Mouse (Mus musculus): ENCODE measurements around the gene Tex16. TPM values are rescaled to one million over a fixed set of nuclear protein-coding genes. Genes with fewer than 3 reads are reported as not detected.

The Tex16 gene
- 0.08 and 0.30 TPM in 2 replicates for polyA plus RNA-seq (2015; fragmentation: Nextera tagmentation; extraction: Ambion mirVana)

DNA sequence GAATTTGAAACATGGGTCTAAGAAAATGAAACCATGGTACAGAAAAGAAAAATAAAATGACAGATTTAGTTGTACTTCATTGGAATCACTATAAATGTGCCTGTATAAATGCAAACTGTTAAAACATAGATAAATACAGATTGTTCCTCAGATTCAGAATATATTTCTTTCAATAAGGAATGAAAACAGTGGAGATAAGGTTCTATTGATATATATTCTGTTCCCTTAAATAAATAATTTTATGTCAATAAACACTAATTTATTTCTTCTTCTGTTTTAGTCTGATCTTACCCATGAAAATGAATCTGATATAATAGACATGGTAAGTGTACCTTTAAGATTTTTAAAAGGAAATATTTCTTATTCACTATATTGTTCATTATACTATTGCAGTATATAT, at the start of gene Tex16:
Gene Tex16, plus strand, starts transcription at position 301 of the 400 bp plus-strand sequence.
- H3K9ac ChIP-seq (ENCODE audit: low read depth, low read length) = no peak within 1 kb of the TSS
- no peaks in the 10 kb centered on the region for H3K4me1 ChIP-seq (ENCODE audit: control insufficient read depth, insufficient read depth, low read depth, low read length)
- H3K27ac ChIP-seq (ENCODE audit: low read depth, low read length) = no peak within 1 kb of the TSS
- H3K36me3 ChIP-seq (ENCODE audit: control insufficient read depth, insufficient read depth, low read length) = no peaks in the 10 kb centered on the region
- no peaks in the 10 kb centered on the region for H3K9me3 ChIP-seq (ENCODE audit: control insufficient read depth, low read length)
- H3K4me3 ChIP-seq (ENCODE audit: low read length) = no peak within 1 kb of the TSS
- no peak within 1 kb of the TSS for H3K4me2 ChIP-seq (ENCODE audit: low read length)
- ATAC-seq = no peak
- H3K27me3 ChIP-seq (replicated peaks; ENCODE audit: control insufficient read depth, insufficient read depth, low read length) = no peaks in the 10 kb centered on the region

DNA sequence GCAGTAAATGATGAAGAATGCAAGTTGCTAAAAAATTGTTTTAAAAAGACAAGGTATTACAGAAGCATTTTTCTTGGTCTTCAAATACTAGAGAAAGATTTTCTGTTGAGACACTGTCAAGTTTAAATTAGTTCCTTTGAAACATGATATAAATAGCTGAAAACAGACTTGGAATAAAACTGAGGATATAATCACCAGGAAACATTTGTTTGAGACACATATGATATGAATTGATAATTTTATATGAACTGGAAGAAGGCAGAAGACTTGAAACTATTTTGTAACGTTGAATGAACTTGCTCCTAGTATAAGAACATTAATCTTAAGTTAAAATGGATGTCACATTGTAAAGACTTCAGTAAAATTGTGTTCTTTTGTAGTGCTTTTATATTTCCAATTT, 11.1 kb upstream of the Tex16 start:
- no peaks in the 10 kb centered on the region for H3K36me3 ChIP-seq (ENCODE audit: control insufficient read depth, insufficient read depth, low read length)
- ATAC-seq = no peak
- no peak overlapping the region for H3K9ac ChIP-seq (ENCODE audit: low read depth, low read length)
- H3K4me2 ChIP-seq (ENCODE audit: low read length) = no peak overlapping the region
- no peaks in the 10 kb centered on the region for H3K9me3 ChIP-seq (ENCODE audit: control insufficient read depth, low read length)
- 42% methylated on average over 1 of the region's 1 CpGs for WGBS
- no peak overlapping the region for H3K4me3 ChIP-seq (ENCODE audit: low read length)
- H3K27ac ChIP-seq (ENCODE audit: low read depth, low read length) = no peak overlapping the region
- H3K4me1 ChIP-seq (ENCODE audit: control insufficient read depth, insufficient read depth, low read depth, low read length) = no peaks in the 10 kb centered on the region
- no peaks in the 10 kb centered on the region for H3K27me3 ChIP-seq (replicated peaks; ENCODE audit: control insufficient read depth, insufficient read depth, low read length)

Other genes with a start within 250 kb of the Tex16 start
- gene Gm45194, start 119.6 kb upstream of the Tex16 start, polyA plus RNA-seq (2015; fragmentation: Nextera tagmentation; extraction: Ambion mirVana) = 0.36 and 0.41 TPM in 2 replicates
- 0.10 TPM in 1 of 2 replicates, not detected in the other for gene 4933403O08Rik, start 228.0 kb downstream of the Tex16 start, polyA plus RNA-seq (2015; fragmentation: Nextera tagmentation; extraction: Ambion mirVana)

Data from hindbrain, embryonic 16.5 days (tissue).